Mouse (Mus musculus) left cerebral cortex, adult 18-20 months (tissue): ENCODE measurements around the gene Spag6. TPM values are rescaled to one million over a fixed set of nuclear protein-coding genes. Genes with fewer than 3 reads are reported as not detected.

Source experiments
- DNase-seq, 2 experiments: peaks; one replicate each; pipeline ENCODE4 v3.0.0; 2021 to 2022; ENCODE audit warnings: low spot score in 2 of 2, mixed read lengths in 1 of 2
- long read RNA-seq, 2 experiments: library from polyadenylated mRNA; stranded (forward); transcript quantifications; one replicate each; pipeline ENCODE4 v2.0.0; 2021
- total RNA-seq, 2 experiments: library from RNA; stranded (reverse); gene quantifications; 2 replicates each; pipeline ENCODE4 v1.2.3; 2021

Spag6 gene
- 10 to 100 TPM; 11.4 to 14.3 TPM for total RNA-seq
- long read RNA-seq, experiment 1, transcript Spag6-201 (11 exons, 2,458 nt) = major isoform, 9 of 19 reads
- long read RNA-seq, experiment 1, partial matches to known transcripts = 3 of 19 reads
- long read RNA-seq, experiment 1, other reads (novel, unspliced or antisense) = 7 of 19 reads
- long read RNA-seq, experiment 2, transcript Spag6-201 (11 exons, 2,458 nt) = major isoform, 7 of 21 reads
- long read RNA-seq, experiment 2, partial matches to known transcripts = 3 of 21 reads
- long read RNA-seq, experiment 2, other reads (novel, unspliced or antisense) = 11 of 21 reads

DNA sequence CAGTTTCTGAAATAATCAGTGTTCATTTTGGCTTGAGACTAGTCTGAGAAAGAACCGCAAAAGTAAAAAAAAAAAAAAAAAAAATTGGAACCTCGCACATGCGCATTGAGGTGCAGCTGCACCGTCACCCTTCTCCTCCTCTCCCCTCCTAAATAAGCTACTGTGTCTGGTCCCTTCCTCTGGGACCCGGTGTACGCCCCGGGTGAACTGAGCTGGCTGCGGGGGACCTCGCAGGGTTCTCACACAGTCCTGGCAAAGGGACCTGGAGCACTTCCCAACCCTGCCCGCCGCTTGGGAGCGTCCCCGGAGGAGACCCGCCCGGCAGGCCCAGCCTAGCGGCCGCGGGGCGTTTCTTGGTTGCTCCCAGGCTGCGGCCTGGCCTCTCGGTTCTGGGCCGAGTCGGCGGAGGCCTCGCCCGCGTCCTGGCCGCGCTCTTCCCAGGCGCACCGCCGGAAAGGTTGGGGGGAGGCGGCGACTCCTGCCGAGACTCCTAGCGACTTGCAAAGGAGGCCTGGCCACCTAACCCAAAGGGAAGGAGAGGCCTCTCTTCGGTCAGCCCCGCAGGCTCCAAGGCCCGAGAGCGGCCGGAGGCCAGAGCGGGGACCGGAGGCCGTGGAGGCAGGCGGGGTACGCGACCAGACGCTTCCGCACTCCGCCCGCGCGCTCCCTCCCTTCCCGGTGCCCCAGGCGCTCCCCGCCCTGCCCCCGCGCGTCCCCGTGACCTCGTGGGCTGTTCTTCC, at the start of gene Spag6:
Gene Spag6, plus strand, starts transcription at position 162 of the 740 bp plus-strand sequence.
- DNase-seq = peak; percentile 55 to 73

DNA sequence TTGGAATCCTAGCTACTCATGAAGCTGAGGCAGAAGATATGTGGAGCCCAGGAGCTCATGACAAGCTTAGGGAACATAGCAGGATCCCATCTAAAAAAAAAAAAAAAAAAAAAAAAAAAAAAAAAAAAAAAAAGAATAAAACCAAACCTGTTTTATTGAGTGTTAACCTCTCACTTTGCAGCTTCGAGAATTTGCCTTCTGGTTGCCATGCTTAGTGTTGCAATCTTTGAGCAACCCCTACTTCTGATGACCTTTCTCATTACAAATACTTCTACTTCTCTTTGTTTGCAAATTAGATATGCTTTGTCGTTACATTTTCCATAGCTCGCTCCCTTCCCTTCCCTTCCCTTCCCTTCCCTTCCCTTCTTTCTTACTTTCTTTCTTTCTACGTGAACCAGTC, 45.3 kb upstream of the Spag6 start:
- DNase-seq = no peak

DNA sequence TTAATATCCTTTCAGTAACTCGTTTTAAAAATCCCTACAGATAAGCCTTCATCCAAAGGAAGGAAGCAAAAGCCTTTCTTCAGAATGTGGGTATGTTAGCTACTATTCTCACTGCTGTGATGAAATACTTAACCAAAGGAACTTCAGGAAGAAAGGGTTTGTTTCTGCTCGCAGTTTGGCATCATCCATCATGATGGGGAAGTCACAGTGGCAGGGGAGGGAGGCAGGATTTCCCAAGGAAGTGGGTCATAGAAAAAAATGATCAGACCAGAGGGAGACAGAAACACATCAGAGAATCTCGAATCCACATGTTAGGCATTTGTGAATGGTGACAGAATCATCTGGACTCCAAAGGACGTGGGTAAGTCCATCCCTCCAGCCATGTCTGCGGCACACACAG, 39.0 kb upstream of the Spag6 start:
- DNase-seq = no peak

- DNase-seq = no peak
Observed at GRCm38 (mm10) chr2:18664003-18664402, 29.8 kb upstream of the Spag6 start.

GRCm38 (mm10) chr2:18671041-18671440, 22.8 kb upstream of the Spag6 start:
- DNase-seq = no peak

GRCm38 (mm10) chr2:18672133-18672765, 21.6 kb upstream of the Spag6 start, which contains the start of gene Commd3:
Gene Commd3, plus strand, starts transcription at chr2:18672384.
- peak; percentile 95 to 96 for DNase-seq

DNA sequence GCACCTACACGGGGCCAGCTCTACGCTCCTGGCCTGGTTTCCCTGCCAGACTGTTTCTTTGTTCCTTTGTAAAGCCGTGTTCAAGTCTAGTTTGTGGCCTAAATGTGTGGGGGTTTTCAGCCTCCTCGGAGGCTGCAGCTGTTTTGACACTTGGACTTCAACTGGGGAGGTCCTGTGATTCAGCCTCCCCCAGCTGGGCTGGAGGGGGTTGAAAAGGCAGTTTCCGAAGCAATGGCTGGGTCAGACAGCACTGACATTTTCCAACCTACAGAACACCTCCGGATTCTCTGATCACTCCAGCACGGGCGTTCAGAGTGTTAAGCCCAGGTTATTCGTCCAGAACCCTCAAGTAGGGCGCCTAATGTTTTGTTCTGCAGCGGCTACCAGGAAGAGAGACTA, 21.1 kb upstream of the Spag6 start:
- DNase-seq = peak in 1 of 2 experiments; percentile 16

- DNase-seq = no peak
Observed at GRCm38 (mm10) chr2:18673766-18674165, 20.1 kb upstream of the Spag6 start.

- no peak for DNase-seq
Observed at GRCm38 (mm10) chr2:18674193-18674902, 19.5 kb upstream of the Spag6 start.

GRCm38 (mm10) chr2:18675681-18676456, 18.0 kb upstream of the Spag6 start:
- no peak for DNase-seq

- peak; percentile 57 to 71 for DNase-seq
Observed at GRCm38 (mm10) chr2:18676457-18676935, 17.3 kb upstream of the Spag6 start.

DNA sequence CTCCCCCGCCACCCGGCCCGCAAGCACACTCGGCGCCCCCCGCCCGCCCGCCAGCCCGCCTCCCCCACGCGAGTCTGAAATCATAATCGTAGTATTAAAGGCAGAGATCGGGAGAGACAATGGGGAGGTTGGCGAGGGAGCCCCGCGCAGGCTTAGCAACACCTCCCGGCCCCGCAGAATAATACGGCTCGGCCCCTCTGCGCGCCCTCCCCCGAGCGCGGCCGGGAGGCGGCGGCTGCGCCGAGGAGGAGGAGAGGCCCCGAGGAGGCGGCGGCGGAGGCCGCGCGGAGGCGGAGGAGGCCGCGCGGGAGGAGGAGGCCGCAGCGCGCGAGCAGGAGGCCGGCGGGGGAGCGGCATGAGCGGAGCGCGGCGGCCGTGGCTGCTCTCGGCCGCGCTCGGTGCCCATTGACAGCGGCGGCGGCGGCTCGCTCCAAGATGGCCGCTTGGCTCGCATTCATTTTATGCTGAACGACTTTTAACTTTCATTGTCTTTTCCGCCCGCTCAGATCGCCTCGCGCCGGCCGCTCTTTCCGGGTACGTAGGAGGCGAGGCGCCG, 16.8 kb upstream of the Spag6 start, which contains the start of gene Bmi1:
Gene Bmi1, plus strand, starts transcription at position 83 of the 556 bp plus-strand sequence.
- peak; percentile 47 to 53 for DNase-seq

- DNase-seq = peak; percentile 30 to 54
Observed at GRCm38 (mm10) chr2:18677631-18678471, 16.0 kb upstream of the Spag6 start.

DNA sequence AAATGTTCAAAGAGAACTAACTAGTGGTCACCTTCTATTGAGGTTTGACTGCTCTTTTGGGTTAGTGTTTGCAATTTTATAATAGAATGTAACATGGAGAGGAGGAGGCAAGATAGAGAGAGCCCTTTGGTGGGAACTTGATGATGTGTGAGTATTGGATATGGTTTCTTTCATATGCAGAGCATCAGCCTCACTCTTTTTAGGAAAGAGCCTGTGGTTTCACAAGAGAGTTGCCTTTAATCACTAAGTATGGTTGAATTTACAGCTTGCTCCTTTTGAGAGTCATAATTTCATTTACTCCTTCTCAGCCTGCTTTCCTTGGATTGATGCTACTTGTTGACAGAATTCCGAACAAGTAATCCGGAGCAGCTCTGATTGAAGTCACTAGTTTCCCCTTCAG, 14.1 kb upstream of the Spag6 start:
- no peak for DNase-seq

DNA sequence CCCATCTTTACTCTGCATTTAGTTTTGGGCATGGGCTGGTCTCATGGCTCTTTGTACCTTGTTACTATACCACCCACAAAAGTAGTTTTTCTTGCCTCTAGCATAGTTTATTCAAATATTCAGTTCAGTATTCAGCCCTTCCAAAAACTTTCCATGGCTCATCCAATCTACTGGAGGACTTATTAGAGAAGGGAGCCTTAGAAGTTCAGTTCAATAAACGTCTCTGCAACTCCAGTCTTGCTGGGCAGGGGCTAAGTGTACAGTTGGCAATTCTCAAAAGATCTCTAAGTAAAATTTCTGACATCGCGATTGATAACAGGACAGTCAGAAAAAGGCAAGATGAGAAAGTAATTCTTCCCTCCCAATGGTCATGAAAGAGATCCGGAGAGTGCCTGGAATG, 13.3 kb upstream of the Spag6 start:
- DNase-seq = no peak

DNA sequence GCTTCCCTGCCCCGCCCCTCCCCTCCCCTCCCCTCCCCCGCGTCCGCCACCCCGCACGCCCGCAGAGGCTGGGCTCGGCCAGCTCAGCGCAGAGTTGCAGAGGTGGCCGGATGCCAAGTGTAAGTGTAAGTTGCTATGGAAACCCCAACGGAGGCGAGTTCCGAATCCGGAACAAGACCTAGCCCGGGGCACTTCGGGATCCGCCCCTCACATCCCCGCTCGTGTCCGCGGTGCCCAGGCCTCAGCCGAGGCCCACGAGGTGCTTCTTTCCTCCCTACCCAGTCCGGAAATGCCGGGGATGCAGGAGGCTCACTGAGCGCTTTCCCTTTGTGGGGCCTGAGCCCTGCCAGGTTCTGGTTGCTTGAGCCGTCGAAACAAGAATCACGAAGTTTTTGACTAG, 12.9 kb upstream of the Spag6 start:
- peak; percentile 65 to 74 for DNase-seq

DNA sequence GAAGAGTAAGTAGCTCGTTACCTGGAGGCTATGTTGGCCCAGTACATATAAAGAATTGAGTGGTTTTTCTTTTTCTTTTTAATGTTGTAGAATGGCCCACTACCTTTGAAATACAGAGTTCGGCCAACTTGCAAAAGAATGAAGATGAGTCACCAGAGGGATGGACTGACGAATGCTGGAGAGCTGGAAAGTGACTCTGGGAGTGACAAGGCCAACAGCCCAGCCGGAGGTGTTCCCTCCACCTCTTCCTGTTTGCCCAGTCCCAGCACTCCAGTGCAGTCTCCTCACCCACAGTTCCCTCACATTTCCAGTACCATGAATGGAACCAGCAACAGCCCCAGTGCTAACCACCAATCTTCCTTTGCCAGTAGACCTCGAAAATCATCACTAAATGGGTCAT, 9.8 kb upstream of the Spag6 start:
- DNase-seq = no peak

GRCm38 (mm10) chr2:18686386-18686785, 7.4 kb upstream of the Spag6 start:
- DNase-seq = no peak
